Mouse (Mus musculus): ENCODE results near the gene Lyar. TPM values are rescaled to one million over a fixed set of nuclear protein-coding genes. Genes with fewer than 3 reads are reported as not detected.

The Lyar gene
- polyA plus RNA-seq, 1 experiment from 2014 or later, result 133 TPM

DNA sequence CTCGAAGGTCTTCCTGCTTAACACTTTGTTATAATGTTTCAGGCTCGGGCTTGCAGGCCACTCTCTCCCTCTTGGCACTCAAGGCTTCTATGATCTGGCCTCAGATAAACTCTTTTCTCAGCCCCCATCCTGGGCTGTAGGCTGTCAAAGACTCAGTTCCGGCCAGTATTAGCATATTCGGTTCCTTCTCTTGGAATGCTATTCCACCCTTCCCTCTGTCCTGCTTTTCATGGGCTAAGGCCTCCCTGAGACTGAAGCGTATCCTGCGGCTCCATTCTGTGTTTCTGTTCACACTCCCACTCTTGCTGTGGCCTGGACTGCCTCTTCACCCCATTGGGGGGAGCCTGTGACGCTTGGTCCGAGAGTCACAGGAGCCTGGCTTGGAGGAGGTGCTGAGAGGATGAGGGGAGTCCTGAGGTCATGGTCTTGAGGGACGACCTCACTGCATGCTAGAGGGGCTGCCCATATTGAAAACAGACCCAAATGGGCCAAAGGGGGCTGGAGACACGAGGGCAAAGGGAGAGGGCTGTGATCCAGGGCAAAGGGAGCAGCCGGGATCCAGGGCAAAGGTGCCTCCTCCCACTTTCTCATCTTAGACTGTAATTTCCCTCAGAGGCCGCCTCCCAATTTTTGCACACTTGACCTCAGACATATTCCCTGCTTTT is 57.8 kb downstream of the Lyar start:
- ATAC-seq (ENCODE audit: insufficient number of reproducible peaks, insufficient read depth, low FRiP score, low TSS enrichment, low read depth), result no peak
- H3K4me3 ChIP-seq, result peak overlapping the region; percentile 39
- peaks cover 76% of the 10 kb centered on the region for H3K27me3 ChIP-seq
- no peak overlapping the region for H3K27ac ChIP-seq
- no peak overlapping the region for H3K9ac ChIP-seq
- peaks cover 27% of the 10 kb centered on the region for H3K4me1 ChIP-seq
- H3K36me3 ChIP-seq, result no peaks in the 10 kb centered on the region
- peak overlapping the region; percentile 60 for H3K4me2 ChIP-seq
- 16% methylated on average over 12 of the region's 12 CpGs for WGBS
- H3K9me3 ChIP-seq, result no peaks in the 10 kb centered on the region

GRCm38 (mm10) chr5:38280075-38280474 is 59.8 kb downstream of the Lyar start:
- no peaks in the 10 kb centered on the region for H3K9me3 ChIP-seq
- H3K9ac ChIP-seq, result no peak overlapping the region
- peaks cover 56% of the 10 kb centered on the region for H3K27me3 ChIP-seq
- peaks cover 24% of the 10 kb centered on the region for H3K4me1 ChIP-seq
- H3K36me3 ChIP-seq, result no peaks in the 10 kb centered on the region
- no peak overlapping the region for H3K4me2 ChIP-seq
- H3K27ac ChIP-seq, result no peak overlapping the region
- no peak for ATAC-seq (ENCODE audit: insufficient number of reproducible peaks, insufficient read depth, low FRiP score, low TSS enrichment, low read depth)
- H3K4me3 ChIP-seq, result no peak overlapping the region
- 17% methylated on average over 1 of the region's 1 CpGs for WGBS

Other genes with a start within 250 kb of the Lyar start
- gene Stx18, start 181.7 kb upstream of the Lyar start, polyA plus RNA-seq (2015; fragmentation: Nextera tagmentation; extraction: Ambion mirVana), result 61.7 and 67.5 TPM in 2 replicates
- gene Nsg1, start 60.6 kb upstream of the Lyar start, polyA plus RNA-seq (2015; fragmentation: Nextera tagmentation; extraction: Ambion mirVana), result 169 and 180 TPM in 2 replicates
- gene Zbtb49, start within 50 bp of the Lyar start, polyA plus RNA-seq (2015; fragmentation: Nextera tagmentation; extraction: Ambion mirVana), result 16.3 and 16.9 TPM in 2 replicates
- 65.7 and 71.6 TPM in 2 replicates for gene Tmem128, start 39.7 kb downstream of the Lyar start, polyA plus RNA-seq (2015; fragmentation: Nextera tagmentation; extraction: Ambion mirVana)
- gene Otop1, start 55.5 kb downstream of the Lyar start, polyA plus RNA-seq (2015; fragmentation: Nextera tagmentation; extraction: Ambion mirVana), result not detected in 2 replicates
- gene Drd5, start 98.9 kb downstream of the Lyar start, polyA plus RNA-seq (2015; fragmentation: Nextera tagmentation; extraction: Ambion mirVana), result 0.08 and 0.22 TPM in 2 replicates